Mouse (Mus musculus) spleen, postnatal 0 days (tissue): ENCODE results near the gene Vmn2r67. TPM values are rescaled to one million over a fixed set of nuclear protein-coding genes. Genes with fewer than 3 reads are reported as not detected.

ENCODE experiments used
- polyA plus RNA-seq: library from polyadenylated mRNA; unstranded; fragments of >200 nt; fragmentation: Nextera tagmentation; extraction: Ambion mirVana; gene quantifications from 2 replicates; pipeline ENCODE4 v1.2.1, GENCODE M21; 2015

Vmn2r67 gene
- polyA plus RNA-seq = not detected in 2 replicates

GRCm38 (mm10) chr7:85155898-85156297, at the start of gene Vmn2r67:
TSS of gene Vmn2r67 (minus strand) at chr7:85155998.

Other genes starting within 250 kb of the Vmn2r67 start
- gene Vmn2r65, start 191.9 kb downstream of the Vmn2r67 start, polyA plus RNA-seq = not detected in 2 replicates
- gene Vmn2r66, start 143.7 kb downstream of the Vmn2r67 start, polyA plus RNA-seq = not detected in 2 replicates
- not detected in 2 replicates for gene Vmn2r68, start 81.8 kb upstream of the Vmn2r67 start, polyA plus RNA-seq